Mouse (Mus musculus) heart, embryonic 14.5 days (tissue): ENCODE measurements around the gene Duox1. TPM values are rescaled to one million over a fixed set of nuclear protein-coding genes. Genes with fewer than 3 reads are reported as not detected.

Experiments
- ATAC-seq: fragments of 200-750 bp; cut with Nextera tagmentation; 2 replicates; pipeline ENCODE4 v1.8.0; 2017; ENCODE audit warnings: low read depth, moderate TSS enrichment; ENCODE audit not compliant: insufficient number of reproducible peaks, insufficient read depth, low FRiP score
- H3K27ac ChIP-seq, 2 experiments: fragments of 200-500 bp in 1 of 2; fragments of 300-500 bp in 1 of 2; sonication (generic) in 1 of 2; replicated peaks in 1 of 2; 2 replicates each; pipeline ENCODE4 v1.5.1; 2012 to 2014; ENCODE audit warnings: low read depth in 2 of 2, low read length in 2 of 2, control low read depth in 1 of 2, mild to moderate bottlenecking in 1 of 2, mixed read lengths in 1 of 2; ENCODE audit not compliant: control insufficient read depth in 1 of 2, insufficient read depth in 1 of 2
- H3K27me3 ChIP-seq: fragments of 300-500 bp; sonication (generic); 2 replicates; pipeline ENCODE4 v1.6.1; 2014; ENCODE audit warnings: mild to moderate bottlenecking, low read length, control low read depth; ENCODE audit not compliant: control insufficient read depth, insufficient read depth
- H3K36me3 ChIP-seq: fragments of 300-500 bp; sonication (generic); 2 replicates; pipeline ENCODE4 v1.6.1; 2014; ENCODE audit warnings: mild to moderate bottlenecking, control low read depth, low read length, mixed read lengths; ENCODE audit not compliant: control insufficient read depth, insufficient read depth
- H3K4me1 ChIP-seq, 2 experiments: fragments of 200-500 bp in 1 of 2; fragments of 300-500 bp in 1 of 2; sonication (generic) in 1 of 2; 2 replicates each; pipeline ENCODE4 v1.6.1; 2012 to 2014; ENCODE audit warnings: low read length in 2 of 2, control low read depth in 1 of 2, mixed read lengths in 1 of 2; ENCODE audit not compliant: control insufficient read depth in 2 of 2, insufficient read depth in 2 of 2
- H3K4me2 ChIP-seq: fragments of 300-500 bp; sonication (generic); 2 replicates; pipeline ENCODE4 v1.6.1; 2014; ENCODE audit warnings: mild to moderate bottlenecking, low read length
- H3K4me3 ChIP-seq, 2 experiments: fragments of 200-500 bp in 1 of 2; fragments of 300-500 bp in 1 of 2; sonication (generic) in 1 of 2; 2 replicates each; pipeline ENCODE4 v1.5.1; 2012 to 2014; ENCODE audit warnings: low read length in 2 of 2, mild to moderate bottlenecking in 2 of 2, control low read depth in 1 of 2, low read depth in 1 of 2, moderate library complexity in 1 of 2; ENCODE audit not compliant: control insufficient read depth in 1 of 2, insufficient read depth in 1 of 2
- H3K9ac ChIP-seq: fragments of 300-500 bp; sonication (generic); 2 replicates; pipeline ENCODE4 v1.6.1; 2014; ENCODE audit warnings: mild to moderate bottlenecking, low read length
- H3K9me3 ChIP-seq: fragments of 300-500 bp; sonication (generic); 2 replicates; pipeline ENCODE4 v1.6.1; 2016; ENCODE audit warnings: low read length, control low read depth; ENCODE audit not compliant: control insufficient read depth
- WGBS: fragments of 180-500 bp; shearing (Covaris S2); extraction: QIAGEN DNeasy Blood & Tissue Kit; methylation state at CpG from one replicate; pipeline ENCODE4 v1.1.7; 2014; 5-methylcytosine and 5-hydroxymethylcytosine counted together
- polyA plus RNA-seq: library from polyadenylated mRNA; unstranded; fragments of >200 nt; fragmentation: Nextera tagmentation; extraction: Ambion mirVana; gene quantifications from 2 replicates; pipeline ENCODE4 v1.2.1, GENCODE M21; 2014

Gene Duox1
- polyA plus RNA-seq, 1 experiment from 2014 or later = 0.05 TPM

- Histone ChIP-seq H3K4me1 (peaks cover 11 to 41% of the 10 kb centered on the region in 2 experiments; a peak in 3 of 4 replicates), H3K27ac (no peak within 1 kb of the TSS), H3K36me3 (no peaks in the 10 kb centered on the region), H3K4me2 (peak within 1 kb of the TSS; percentile 70), H3K4me3 (peak within 1 kb of the TSS; percentile 29 to 38), H3K9me3 (no peaks in the 10 kb centered on the region), H3K27me3 (peaks cover 95% of the 10 kb centered on the region), H3K9ac (no peak within 1 kb of the TSS)
- 5% methylated on average over 13 of the region's 13 CpGs for WGBS
- no peak for ATAC-seq
Observed at GRCm38 (mm10) chr2:122298096-122298499, 17.4 kb upstream of the Duox1 start, which contains the start of gene Duox2. TSS of gene Duox2 (minus strand) at chr2:122298449.

- Histone ChIP-seq H3K9me3 (no peaks in the 10 kb centered on the region), H3K4me3 (peak within 1 kb of the TSS; percentile 29 to 38), H3K9ac (no peak within 1 kb of the TSS), H3K4me1 (peaks cover 11 to 41% of the 10 kb centered on the region in 2 experiments; a peak in 3 of 4 replicates), H3K36me3 (no peaks in the 10 kb centered on the region), H3K27me3 (peaks cover 95% of the 10 kb centered on the region), H3K4me2 (peak within 1 kb of the TSS; percentile 70), H3K27ac (no peak within 1 kb of the TSS)
- no peak for ATAC-seq
- WGBS = 1% methylated on average over 43 of the region's 43 CpGs
Observed at GRCm38 (mm10) chr2:122298596-122299490, 16.6 kb upstream of the Duox1 start, which contains the start of gene Duoxa2. TSS of gene Duoxa2 (plus strand) at chr2:122298900.

- Histone ChIP-seq H3K27ac (no peak overlapping the region), H3K4me3 (no peak overlapping the region), H3K27me3 (peaks cover 95% of the 10 kb centered on the region), H3K4me1 (peaks cover 11 to 41% of the 10 kb centered on the region in 2 experiments; a peak in 3 of 4 replicates), H3K9me3 (no peaks in the 10 kb centered on the region), H3K4me2 (no peak overlapping the region), H3K36me3 (no peaks in the 10 kb centered on the region), H3K9ac (no peak overlapping the region)
- 14% methylated on average over 14 of the region's 14 CpGs for WGBS
- no peak for ATAC-seq
Observed at GRCm38 (mm10) chr2:122299911-122300655, 15.4 kb upstream of the Duox1 start.

GRCm38 (mm10) chr2:122300656-122301020 lies 14.8 kb upstream of the Duox1 start:
- H3K27me3 ChIP-seq = peaks cover 95% of the 10 kb centered on the region
- H3K4me2 ChIP-seq = peak overlapping the region; percentile 75
- H3K9me3 ChIP-seq = no peaks in the 10 kb centered on the region
- H3K4me3 ChIP-seq = 0 out of 4 replicates have a peak overlapping the region, but pooled peaks of 1 of the 2 experiments have one; percentile 39
- 8% methylated on average over 14 of the region's 14 CpGs for WGBS
- peaks cover 11 to 41% of the 10 kb centered on the region in 2 experiments; a peak in 3 of 4 replicates for H3K4me1 ChIP-seq
- H3K36me3 ChIP-seq = no peaks in the 10 kb centered on the region
- no peak for ATAC-seq
- no peak overlapping the region for H3K27ac ChIP-seq
- H3K9ac ChIP-seq = no peak overlapping the region

GRCm38 (mm10) chr2:122301081-122301920 lies 14.2 kb upstream of the Duox1 start:
- Histone ChIP-seq H3K27ac (no peak overlapping the region), H3K4me3 (peak overlapping the region; percentile 25 to 39), H3K36me3 (no peaks in the 10 kb centered on the region), H3K27me3 (peaks cover 95% of the 10 kb centered on the region), H3K4me1 (peaks cover 11 to 41% of the 10 kb centered on the region in 2 experiments; a peak in 3 of 4 replicates), H3K9me3 (no peaks in the 10 kb centered on the region), H3K4me2 (peak overlapping the region; percentile 75), H3K9ac (peak overlapping the region; percentile 16; the same call in 1 of the 2 replicates)
- no peak; the same call in 1 of the 2 replicates for ATAC-seq
- WGBS = 2% methylated on average over 44 of the region's 48 CpGs

GRCm38 (mm10) chr2:122301921-122302573 lies 13.4 kb upstream of the Duox1 start:
- Histone ChIP-seq H3K4me3 (peak overlapping the region; percentile 25 to 39), H3K27me3 (peaks cover 98% of the 10 kb centered on the region), H3K4me1 (peaks cover 11 to 38% of the 10 kb centered on the region in 2 experiments; a peak in 3 of 4 replicates), H3K36me3 (no peaks in the 10 kb centered on the region), H3K4me2 (peak overlapping the region; percentile 75), H3K27ac (no peak overlapping the region), H3K9ac (peak overlapping the region; percentile 16; the same call in 1 of the 2 replicates), H3K9me3 (no peaks in the 10 kb centered on the region)
- WGBS = 11% methylated on average over 23 of the region's 23 CpGs
- no peak for ATAC-seq
